Mouse (Mus musculus): ENCODE data around the gene Gm6169. TPM values are rescaled to one million over a fixed set of nuclear protein-coding genes. Genes with fewer than 3 reads are reported as not detected.
"Not testable (repeated sequence)": the region's sequence is repeated elsewhere in the genome, so short reads cannot be mapped to it uniquely, and the experiment has no call there.

The Gm6169 gene
- polyA plus RNA-seq (2012; rRNA removed), result 0.21 and 0.94 TPM in 2 replicates

- TF ChIP-seq POLR2A (IDR thresholded peaks at IDR 0.05; ENCODE audit: borderline replicate concordance, extremely low read depth, insufficient read depth, insufficient read length, poor library complexity, severe bottlenecking) (no peak), CTCF (IDR thresholded peaks at IDR 0.05; ENCODE audit: borderline replicate concordance, extremely low read depth, insufficient read depth, insufficient read length) (peak; percentile 70; the same call in 1 of the 2 replicates)
- DNase-seq (ENCODE audit: low read depth), result peak; percentile 83
These were observed at the start of gene Gm6169 for GRCm38 (mm10) chr13:97099187-97099852. Gene Gm6169, minus strand, starts transcription at chr13:97099237.

GRCm38 (mm10) chr13:97145834-97146233 lies 46.8 kb upstream of the Gm6169 start:
- DNase-seq (ENCODE audit: low read depth), result peak; percentile 69
- TF ChIP-seq POLR2A (IDR thresholded peaks at IDR 0.05; ENCODE audit: borderline replicate concordance, extremely low read depth, insufficient read depth, insufficient read length, poor library complexity, severe bottlenecking) (no peak), CTCF (IDR thresholded peaks at IDR 0.05; ENCODE audit: borderline replicate concordance, extremely low read depth, insufficient read depth, insufficient read length) (peak; percentile 54)

GRCm38 (mm10) chr13:97142321-97142720 lies 43.3 kb upstream of the Gm6169 start:
- DNase-seq (ENCODE audit: low read depth), result no peak
- TF ChIP-seq POLR2A (IDR thresholded peaks at IDR 0.05; ENCODE audit: borderline replicate concordance, extremely low read depth, insufficient read depth, insufficient read length, poor library complexity, severe bottlenecking) (no peak), CTCF (IDR thresholded peaks at IDR 0.05; ENCODE audit: borderline replicate concordance, extremely low read depth, insufficient read depth, insufficient read length) (no peak)

GRCm38 (mm10) chr13:97138404-97138931 lies 39.4 kb upstream of the Gm6169 start:
- DNase-seq (ENCODE audit: low read depth), result not testable (repeated sequence)

GRCm38 (mm10) chr13:97137466-97138400 lies 38.7 kb upstream of the Gm6169 start, which contains the start of the genes Gfm2 and Nsa2:
Gene Gfm2, plus strand, starts transcription at chr13:97137937.
Gene Nsa2, minus strand, starts transcription at chr13:97137937.
- TF ChIP-seq CTCF (IDR thresholded peaks at IDR 0.05; ENCODE audit: borderline replicate concordance, extremely low read depth, insufficient read depth, insufficient read length) (no peak), POLR2A (IDR thresholded peaks at IDR 0.05; ENCODE audit: borderline replicate concordance, extremely low read depth, insufficient read depth, insufficient read length, poor library complexity, severe bottlenecking) (peak; percentile 54; the same call in 1 of the 2 replicates)
- DNase-seq (ENCODE audit: low read depth), result peak; percentile 99

GRCm38 (mm10) chr13:97130413-97130812 lies 31.4 kb upstream of the Gm6169 start:
- DNase-seq (ENCODE audit: low read depth), result not testable (repeated sequence)

DNA sequence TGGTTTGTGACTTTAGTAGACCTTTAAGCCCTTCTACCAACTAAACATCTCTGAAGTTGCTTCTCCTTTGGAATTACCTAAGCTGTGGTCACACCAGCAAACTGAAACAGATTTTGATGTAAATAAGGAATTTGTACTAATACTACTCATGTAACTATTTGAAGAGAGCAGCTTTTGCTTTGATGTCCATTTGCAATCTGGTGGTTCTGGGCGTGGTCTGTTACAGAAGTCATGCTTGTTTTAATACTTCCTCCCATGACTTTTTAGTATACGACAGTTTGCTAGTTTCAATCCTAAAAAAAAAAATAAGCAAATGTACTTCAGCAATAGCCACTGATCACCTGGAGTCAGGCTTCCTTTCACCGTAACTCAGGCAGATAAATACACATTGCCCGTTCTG lies 30.6 kb upstream of the Gm6169 start:
- DNase-seq (ENCODE audit: low read depth), result not testable (repeated sequence)

GRCm38 (mm10) chr13:97121341-97121740 lies 22.3 kb upstream of the Gm6169 start:
- no peak for TF ChIP-seq POLR2A (IDR thresholded peaks at IDR 0.05; ENCODE audit: borderline replicate concordance, extremely low read depth, insufficient read depth, insufficient read length, poor library complexity, severe bottlenecking)
- TF ChIP-seq CTCF (IDR thresholded peaks at IDR 0.05; ENCODE audit: borderline replicate concordance, extremely low read depth, insufficient read depth, insufficient read length), result no peak
- DNase-seq (ENCODE audit: low read depth), result no peak

DNA sequence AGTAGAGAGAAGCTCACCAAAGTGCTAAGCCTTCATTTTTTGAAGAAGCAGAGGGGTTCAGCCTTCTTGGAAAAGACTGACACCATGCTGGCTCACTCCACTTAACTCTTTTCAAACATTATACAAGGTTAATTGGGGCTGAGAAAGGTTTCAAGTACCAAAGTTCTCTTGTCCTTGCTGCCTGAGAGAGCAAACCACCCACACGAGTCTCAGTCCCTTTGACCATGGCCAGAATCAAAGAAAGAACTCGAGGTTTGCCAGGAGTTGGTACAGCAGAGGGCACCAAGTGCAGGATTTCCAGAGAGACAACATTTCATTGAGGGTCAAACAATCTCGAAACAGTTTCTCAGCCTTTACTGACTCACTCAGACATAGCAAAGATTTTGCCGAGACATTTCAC lies 10.0 kb upstream of the Gm6169 start:
- TF ChIP-seq POLR2A (IDR thresholded peaks at IDR 0.05; ENCODE audit: borderline replicate concordance, extremely low read depth, insufficient read depth, insufficient read length, poor library complexity, severe bottlenecking) (no peak), CTCF (IDR thresholded peaks at IDR 0.05; ENCODE audit: borderline replicate concordance, extremely low read depth, insufficient read depth, insufficient read length) (no peak)
- no peak for DNase-seq (ENCODE audit: low read depth)

DNA sequence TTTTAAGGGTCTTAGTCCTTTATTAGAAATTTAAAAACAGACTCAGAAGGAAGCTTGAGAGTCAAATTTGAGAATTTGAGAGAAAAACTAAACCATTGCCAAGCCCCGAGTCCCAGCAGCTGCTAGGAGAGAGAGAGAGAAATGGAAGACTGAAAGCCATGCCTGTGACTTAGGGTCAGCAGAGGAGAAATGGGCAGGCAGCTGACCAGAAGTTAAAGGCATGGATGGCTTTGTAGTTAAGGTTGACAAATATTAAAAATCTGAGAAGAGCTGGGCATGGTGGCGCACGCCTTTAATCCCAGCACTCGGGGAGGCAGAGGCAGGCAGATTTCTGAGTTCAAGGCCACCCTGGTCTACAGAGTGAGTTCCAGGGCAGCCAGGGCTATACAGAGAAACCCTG lies 8.7 kb upstream of the Gm6169 start:
- not testable (repeated sequence) for DNase-seq (ENCODE audit: low read depth)

DNA sequence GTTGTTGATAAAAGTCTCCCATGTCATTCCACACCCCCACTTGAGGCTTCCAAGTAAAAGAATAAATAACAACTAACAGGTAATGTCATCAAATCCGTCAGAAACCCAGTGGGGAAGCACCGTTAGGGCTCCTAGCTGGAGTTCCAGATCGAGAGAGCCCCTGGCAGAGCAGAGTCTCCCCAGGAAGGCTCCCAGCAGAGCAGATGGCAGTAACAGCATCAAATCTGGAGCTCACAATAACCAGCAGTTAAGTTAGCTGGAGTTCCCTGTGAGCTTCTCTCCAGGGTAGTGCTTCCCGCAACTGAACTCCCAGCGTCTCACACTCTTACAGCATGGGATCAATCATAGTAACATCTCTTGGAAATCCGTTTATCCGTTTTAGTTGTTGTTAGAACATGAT lies 6.0 kb upstream of the Gm6169 start:
- TF ChIP-seq POLR2A (IDR thresholded peaks at IDR 0.05; ENCODE audit: borderline replicate concordance, extremely low read depth, insufficient read depth, insufficient read length, poor library complexity, severe bottlenecking) (no peak), CTCF (IDR thresholded peaks at IDR 0.05; ENCODE audit: borderline replicate concordance, extremely low read depth, insufficient read depth, insufficient read length) (no peak)
- DNase-seq (ENCODE audit: low read depth), result no peak

DNA sequence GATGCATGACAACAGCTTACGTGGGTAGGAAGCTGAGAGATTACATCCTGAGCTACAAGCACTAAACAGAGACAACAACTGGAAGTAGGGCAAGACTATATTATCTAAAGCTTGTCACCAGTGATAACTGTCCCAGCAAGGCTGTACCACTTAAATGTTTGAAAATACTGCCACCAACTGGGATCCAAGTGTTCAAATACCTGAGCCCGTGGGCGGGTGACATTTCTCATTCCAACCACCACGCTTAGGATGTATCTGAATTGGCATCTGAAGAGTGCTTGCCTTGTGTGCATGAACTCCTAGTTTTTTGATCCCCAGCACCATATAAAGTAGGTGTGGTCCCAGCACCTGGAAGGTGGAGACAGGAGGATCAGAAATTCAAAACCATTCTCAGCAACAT lies 3.3 kb downstream of the Gm6169 start:
- TF ChIP-seq POLR2A (IDR thresholded peaks at IDR 0.05; ENCODE audit: borderline replicate concordance, extremely low read depth, insufficient read depth, insufficient read length, poor library complexity, severe bottlenecking) (no peak), CTCF (IDR thresholded peaks at IDR 0.05; ENCODE audit: borderline replicate concordance, extremely low read depth, insufficient read depth, insufficient read length) (no peak)
- no peak for DNase-seq (ENCODE audit: low read depth)
